Mouse (Mus musculus) liver, postnatal 0 days (tissue): Measurements from ENCODE around the gene Zxdc. TPM values are rescaled to one million over a fixed set of nuclear protein-coding genes. Genes with fewer than 3 reads are reported as not detected.

Source experiments
- ATAC-seq: fragments of 200-750 bp; cut with Nextera tagmentation; 2 replicates; pipeline ENCODE4 v1.8.0; 2017; ENCODE audit warnings: mild to moderate bottlenecking, moderate library complexity
- DNase-seq: peaks from one replicate; pipeline ENCODE4 v3.0.0-alpha.2; 2016
- H3K27ac ChIP-seq: fragments of 300-500 bp; sonication (generic); 2 replicates; pipeline ENCODE4 v1.5.1; 2014; ENCODE audit warnings: antibody characterized with exemption, moderate library complexity, mild to moderate bottlenecking, low read depth
- H3K27me3 ChIP-seq: fragments of 300-500 bp; sonication (generic); 2 replicates; pipeline ENCODE4 v1.6.1; 2014; ENCODE audit warnings: low read length, control low read depth, mixed read lengths; ENCODE audit not compliant: insufficient read depth
- H3K36me3 ChIP-seq: fragments of 300-500 bp; sonication (generic); replicated peaks from 2 replicates; pipeline ENCODE4 v1.6.1; 2014; ENCODE audit warnings: mild to moderate bottlenecking, control low read depth, low read length, moderate library complexity, mixed read lengths; ENCODE audit not compliant: insufficient read depth
- H3K4me1 ChIP-seq: fragments of 300-500 bp; sonication (generic); 2 replicates; pipeline ENCODE4 v1.6.1; 2014; ENCODE audit warnings: antibody characterized with exemption, mild to moderate bottlenecking, control low read depth; ENCODE audit not compliant: insufficient read depth
- H3K4me2 ChIP-seq: fragments of 300-500 bp; sonication (generic); 2 replicates; pipeline ENCODE4 v1.6.1; 2014; ENCODE audit warnings: low read depth, mild to moderate bottlenecking, low read length, moderate library complexity, mixed read lengths
- H3K4me3 ChIP-seq: fragments of 300-500 bp; sonication (generic); 2 replicates; pipeline ENCODE4 v1.5.1; 2014; ENCODE audit warnings: low read depth, low read length
- H3K9ac ChIP-seq: fragments of 300-500 bp; sonication (generic); replicated peaks from 2 replicates; pipeline ENCODE4 v1.6.1; 2014; ENCODE audit warnings: mild to moderate bottlenecking, moderate library complexity
- H3K9me3 ChIP-seq: fragments of 300-500 bp; sonication (generic); 2 replicates; pipeline ENCODE4 v1.6.1; 2016; ENCODE audit warnings: mild to moderate bottlenecking, control low read depth, low read length, mixed read lengths
- CTCF ChIP-seq: sonication (generic); IDR thresholded peaks from 2 replicates; pipeline ENCODE4 v1.5.1; 2016; ENCODE audit warnings: antibody characterized with exemption, low read depth
- EP300 ChIP-seq: IDR thresholded peaks from 2 replicates; pipeline ENCODE4 v1.6.1; 2016; ENCODE audit warnings: antibody characterized with exemption, low read depth, mild to moderate bottlenecking
- WGBS: fragments of 180-500 bp; shearing (Covaris S2); extraction: QIAGEN DNeasy Blood & Tissue Kit; methylation state at CpG from one replicate; pipeline ENCODE4 v1.1.7; 2014; ENCODE audit not compliant: insufficient replicate concordance; 5-methylcytosine and 5-hydroxymethylcytosine counted together
- polyA plus RNA-seq: library from polyadenylated mRNA; unstranded; fragments of >200 nt; fragmentation: Nextera tagmentation; extraction: Ambion mirVana; gene quantifications from 2 replicates; pipeline ENCODE4 v1.2.1, GENCODE M21; 2015

The Zxdc gene
- polyA plus RNA-seq, 1 experiment from 2014 or later, result 2.1 TPM

- ATAC-seq, result no peak
- 73% methylated on average over 3 of the region's 3 CpGs for WGBS
These were observed 56.1 kb downstream of the Zxdc start for GRCm38 (mm10) chr6:90425361-90425760.

GRCm38 (mm10) chr6:90426003-90426402 lies 56.7 kb downstream of the Zxdc start:
- ATAC-seq (no peak), DNase-seq (no peak)
- no peaks in the 10 kb centered on the region for H3K9me3 ChIP-seq
- no peak overlapping the region for H3K27ac ChIP-seq
- H3K4me3 ChIP-seq, result no peak overlapping the region
- no peaks in the 10 kb centered on the region for H3K36me3 ChIP-seq
- no peak overlapping the region for H3K4me2 ChIP-seq
- 82% methylated on average over 4 of the region's 4 CpGs for WGBS
- TF ChIP-seq EP300 (no peak), CTCF (no peak)
- no peaks in the 10 kb centered on the region for H3K27me3 ChIP-seq
- no peak overlapping the region for H3K9ac ChIP-seq
- peaks cover 13% of the 10 kb centered on the region; the same call in 1 of the 2 replicates for H3K4me1 ChIP-seq

More at GRCm38 (mm10) chr6:90425361-90425760, 56.1 kb downstream of the Zxdc start:
- H3K27me3 ChIP-seq, result no peaks in the 10 kb centered on the region
- H3K4me3 ChIP-seq, result no peak overlapping the region
- no peak for DNase-seq
- H3K36me3 ChIP-seq, result no peaks in the 10 kb centered on the region
- no peak overlapping the region for H3K4me2 ChIP-seq
- H3K27ac ChIP-seq, result no peak overlapping the region
- no peak for TF ChIP-seq EP300
- H3K9me3 ChIP-seq, result no peaks in the 10 kb centered on the region
- peaks cover 13% of the 10 kb centered on the region; the same call in 1 of the 2 replicates for H3K4me1 ChIP-seq
- H3K9ac ChIP-seq, result no peak overlapping the region

- under 1% methylated on average over 31 of the region's 31 CpGs for WGBS
- Histone ChIP-seq H3K27ac (no peak within 1 kb of the TSS), H3K36me3 (no peaks in the 10 kb centered on the region), H3K9ac (peak within 1 kb of the TSS; percentile 50), H3K27me3 (no peaks in the 10 kb centered on the region), H3K4me3 (peak within 1 kb of the TSS; percentile 39), H3K4me2 (peak within 1 kb of the TSS; percentile 73), H3K9me3 (no peaks in the 10 kb centered on the region), H3K4me1 (peaks cover 9% of the 10 kb centered on the region; the same call in 1 of the 2 replicates)
- ATAC-seq (peak; percentile 82), DNase-seq (peak; percentile 68)
- TF ChIP-seq EP300, result no peak
- TF ChIP-seq CTCF, result peak; percentile 69
These were observed 59.2 kb downstream of the Zxdc start, which contains the start of gene Cfap100 for GRCm38 (mm10) chr6:90428380-90428974. TSS of gene Cfap100 (minus strand) at chr6:90428797.

- Histone ChIP-seq H3K27ac (no peak overlapping the region), H3K36me3 (no peaks in the 10 kb centered on the region), H3K4me1 (peaks cover 9% of the 10 kb centered on the region; the same call in 1 of the 2 replicates), H3K9ac (no peak overlapping the region), H3K4me3 (no peak overlapping the region), H3K4me2 (no peak overlapping the region), H3K9me3 (no peaks in the 10 kb centered on the region), H3K27me3 (no peaks in the 10 kb centered on the region)
- ATAC-seq (no peak), DNase-seq (no peak)
- WGBS, result 73% methylated on average over 14 of the region's 14 CpGs
- TF ChIP-seq EP300, result no peak
- TF ChIP-seq CTCF, result no peak
These were observed 60.6 kb downstream of the Zxdc start for GRCm38 (mm10) chr6:90429911-90430310.

- TF ChIP-seq CTCF (no peak), EP300 (no peak)
- WGBS, result 64% methylated on average over 2 of the region's 2 CpGs
- Histone ChIP-seq H3K4me1 (peaks cover 9% of the 10 kb centered on the region; the same call in 1 of the 2 replicates), H3K36me3 (no peaks in the 10 kb centered on the region), H3K4me3 (no peak overlapping the region), H3K4me2 (no peak overlapping the region), H3K27me3 (no peaks in the 10 kb centered on the region), H3K9ac (no peak overlapping the region), H3K27ac (no peak overlapping the region), H3K9me3 (no peaks in the 10 kb centered on the region)
- no peak for ATAC-seq
- no peak for DNase-seq
These were observed 62.2 kb downstream of the Zxdc start for GRCm38 (mm10) chr6:90431487-90431886.

GRCm38 (mm10) chr6:90434687-90435086 lies 65.4 kb downstream of the Zxdc start:
- peak; percentile 11; the same call in 1 of the 2 replicates for ATAC-seq
- TF ChIP-seq CTCF, result no peak
- no peak for TF ChIP-seq EP300
- Histone ChIP-seq H3K27me3 (no peaks in the 10 kb centered on the region), H3K4me2 (no peak overlapping the region), H3K9me3 (no peaks in the 10 kb centered on the region), H3K9ac (no peak overlapping the region), H3K4me3 (no peak overlapping the region), H3K27ac (no peak overlapping the region), H3K4me1 (no peaks in the 10 kb centered on the region), H3K36me3 (no peaks in the 10 kb centered on the region)
- DNase-seq, result no peak
- 61% methylated on average over 3 of the region's 3 CpGs for WGBS
